Mouse (Mus musculus): Measurements from ENCODE around the gene Ckm.

The Ckm gene

GRCm38 (mm10) chr7:19430402-19430801, 25.8 kb downstream of the Ckm start:
- DNase-seq (ENCODE audit: extremely low read depth, low read depth): no peak

GRCm38 (mm10) chr7:19432475-19432874, 27.9 kb downstream of the Ckm start:
- no peak for DNase-seq (ENCODE audit: extremely low read depth, low read depth)

- no peak for DNase-seq (ENCODE audit: extremely low read depth, low read depth)
Measured at GRCm38 (mm10) chr7:19436276-19436675, 31.7 kb downstream of the Ckm start.

GRCm38 (mm10) chr7:19437048-19437447, 32.5 kb downstream of the Ckm start:
- DNase-seq (ENCODE audit: extremely low read depth, low read depth): no peak

- peak; percentile 66 for DNase-seq (ENCODE audit: extremely low read depth, low read depth)
Measured at GRCm38 (mm10) chr7:19441448-19442091, 37.0 kb downstream of the Ckm start.

- DNase-seq (ENCODE audit: extremely low read depth, low read depth): no peak
Measured at GRCm38 (mm10) chr7:19443344-19443743, 38.8 kb downstream of the Ckm start.

- DNase-seq (ENCODE audit: extremely low read depth, low read depth): no peak
Measured at GRCm38 (mm10) chr7:19444801-19445200, 40.2 kb downstream of the Ckm start.

GRCm38 (mm10) chr7:19447689-19448088, 43.1 kb downstream of the Ckm start:
- no peak for DNase-seq (ENCODE audit: extremely low read depth, low read depth)

- no peak for DNase-seq (ENCODE audit: extremely low read depth, low read depth)
Measured at GRCm38 (mm10) chr7:19449165-19449564, 44.6 kb downstream of the Ckm start.

GRCm38 (mm10) chr7:19455186-19455585, 50.6 kb downstream of the Ckm start:
- no peak for DNase-seq (ENCODE audit: extremely low read depth, low read depth)

- no peak for DNase-seq (ENCODE audit: extremely low read depth, low read depth)
Measured at GRCm38 (mm10) chr7:19455819-19456495, 51.4 kb downstream of the Ckm start.

- DNase-seq (ENCODE audit: extremely low read depth, low read depth): no peak
Measured at GRCm38 (mm10) chr7:19456628-19457027, 52.1 kb downstream of the Ckm start.

- DNase-seq (ENCODE audit: extremely low read depth, low read depth): no peak
Measured at GRCm38 (mm10) chr7:19457414-19458071, 53.0 kb downstream of the Ckm start.

GRCm38 (mm10) chr7:19458072-19458486, 53.5 kb downstream of the Ckm start:
- no peak for DNase-seq (ENCODE audit: extremely low read depth, low read depth)

GRCm38 (mm10) chr7:19458591-19459111, 54.1 kb downstream of the Ckm start, which contains the start of gene Mark4:
TSS of gene Mark4 (minus strand) at chr7:19458821.
- DNase-seq (ENCODE audit: extremely low read depth, low read depth): peak; percentile 59

GRCm38 (mm10) chr7:19459144-19459870, 54.7 kb downstream of the Ckm start:
- DNase-seq (ENCODE audit: extremely low read depth, low read depth): no peak

- DNase-seq (ENCODE audit: extremely low read depth, low read depth): no peak
Measured at GRCm38 (mm10) chr7:19460500-19460899, 55.9 kb downstream of the Ckm start.

GRCm38 (mm10) chr7:19461488-19461887, 56.9 kb downstream of the Ckm start:
- DNase-seq (ENCODE audit: extremely low read depth, low read depth): peak; percentile 69

- no peak for DNase-seq (ENCODE audit: extremely low read depth, low read depth)
Measured at GRCm38 (mm10) chr7:19462443-19462842, 57.9 kb downstream of the Ckm start.

- DNase-seq (ENCODE audit: extremely low read depth, low read depth): no peak
Measured at GRCm38 (mm10) chr7:19462884-19463381, 58.4 kb downstream of the Ckm start, which contains the start of gene Exoc3l2. TSS of gene Exoc3l2 (plus strand) at chr7:19463331.

All from MEL-GATA-1-ER (cell line).